Mouse (Mus musculus): ENCODE measurements around the gene AU018091.
"Not testable (repeated sequence)": the region's sequence is repeated elsewhere in the genome, so short reads cannot be mapped to it uniquely, and the experiment has no call there.

The AU018091 gene

GRCm38 (mm10) chr7:3166270-3166669, 2.7 kb downstream of the AU018091 start:
- DNase-seq (ENCODE audit: low spot score in 2 of 2) = no peak

- no peak for DNase-seq (ENCODE audit: low spot score in 2 of 2)
Observed at GRCm38 (mm10) chr7:3164991-3165390, 4.0 kb downstream of the AU018091 start.

- DNase-seq (ENCODE audit: low spot score in 2 of 2) = no peak
Observed at GRCm38 (mm10) chr7:3164381-3164780, 4.6 kb downstream of the AU018091 start.

GRCm38 (mm10) chr7:3150376-3150775, 18.6 kb downstream of the AU018091 start:
- no peak for DNase-seq (ENCODE audit: low spot score in 2 of 2)

- no peak for DNase-seq (ENCODE audit: low spot score in 2 of 2)
Observed at GRCm38 (mm10) chr7:3146072-3146471, 22.9 kb downstream of the AU018091 start.

- no peak for DNase-seq (ENCODE audit: low spot score in 2 of 2)
Observed at GRCm38 (mm10) chr7:3143329-3143728, 25.7 kb downstream of the AU018091 start.

- no peak for DNase-seq (ENCODE audit: low spot score in 2 of 2)
Observed at GRCm38 (mm10) chr7:3135606-3136005, 33.4 kb downstream of the AU018091 start.

- no peak for DNase-seq (ENCODE audit: low spot score in 2 of 2)
Observed at GRCm38 (mm10) chr7:3134654-3135053, 34.3 kb downstream of the AU018091 start.

- DNase-seq (ENCODE audit: low spot score in 2 of 2) = no peak
Observed at GRCm38 (mm10) chr7:3130342-3130741, 38.7 kb downstream of the AU018091 start.

GRCm38 (mm10) chr7:3128564-3128963, 40.4 kb downstream of the AU018091 start:
- DNase-seq (ENCODE audit: low spot score in 2 of 2) = not testable (repeated sequence)

- not testable (repeated sequence) for DNase-seq (ENCODE audit: low spot score in 2 of 2)
Observed at GRCm38 (mm10) chr7:3111193-3111592, 57.8 kb downstream of the AU018091 start.

GRCm38 (mm10) chr7:3106516-3107077, 62.4 kb downstream of the AU018091 start:
- not testable (repeated sequence) for DNase-seq (ENCODE audit: low spot score in 2 of 2)

All from urinary bladder, adult 18-20 months (tissue).